Mouse (Mus musculus): Measurements from ENCODE around the gene Hs2st1. TPM values are rescaled to one million over a fixed set of nuclear protein-coding genes. Genes with fewer than 3 reads are reported as not detected.

Gene Hs2st1
- polyA plus RNA-seq, 1 experiment = 20.3 TPM

- no peak for TF ChIP-seq MYOG (IDR thresholded peaks at IDR 0.05; ENCODE audit: control insufficient read depth, extremely low read depth, insufficient read length)
- no peak for TF ChIP-seq USF1 (IDR thresholded peaks at IDR 0.05; ENCODE audit: low read depth)
- TF ChIP-seq CEBPB (IDR thresholded peaks at IDR 0.05; ENCODE audit: low read depth) = no peak
- no peak for TF ChIP-seq MAX (IDR thresholded peaks at IDR 0.05)
- TF ChIP-seq CTCF (IDR thresholded peaks at IDR 0.05; ENCODE audit: control insufficient read depth, insufficient read depth, insufficient read length) = peak; percentile 3
- TF ChIP-seq FOSL1 (IDR thresholded peaks at IDR 0.05; ENCODE audit: insufficient read depth, low read length, poor library complexity, severe bottlenecking) = no peak
- peaks cover 60% of the 10 kb centered on the region for H3K79me2 ChIP-seq (ENCODE audit: control insufficient read depth, insufficient read depth)
- H3ac ChIP-seq (ENCODE audit: control insufficient read depth, insufficient read length, low read depth) = no peak overlapping the region
- peaks cover 4% of the 10 kb centered on the region for H3K79me3 ChIP-seq (ENCODE audit: low read depth)
- no peaks in the 10 kb centered on the region for H3K27me3 ChIP-seq (ENCODE audit: control insufficient read depth, insufficient read depth, insufficient read length)
- H3K4me3 ChIP-seq (ENCODE audit: insufficient read depth, poor library complexity, severe bottlenecking) = no peak overlapping the region
- H3K36me3 ChIP-seq (ENCODE audit: control insufficient read depth, insufficient read depth) = peaks cover 11% of the 10 kb centered on the region
Measured at GRCm38 (mm10) chr3:144467521-144467920, 102.5 kb downstream of the Hs2st1 start.

- Histone ChIP-seq H3K4me3 (ENCODE audit: insufficient read depth, poor library complexity, severe bottlenecking) (no peak overlapping the region), H3K79me2 (ENCODE audit: control insufficient read depth, insufficient read depth) (peaks cover 47% of the 10 kb centered on the region), H3K79me3 (ENCODE audit: low read depth) (peaks cover 4% of the 10 kb centered on the region), H3K27me3 (ENCODE audit: control insufficient read depth, insufficient read depth, insufficient read length) (no peaks in the 10 kb centered on the region), H3K36me3 (ENCODE audit: control insufficient read depth, insufficient read depth) (peaks cover 11% of the 10 kb centered on the region), H3ac (ENCODE audit: control insufficient read depth, insufficient read length, low read depth) (no peak overlapping the region)
- TF ChIP-seq FOSL1 (IDR thresholded peaks at IDR 0.05; ENCODE audit: insufficient read depth, low read length, poor library complexity, severe bottlenecking) = no peak
- TF ChIP-seq CTCF (IDR thresholded peaks at IDR 0.05; ENCODE audit: control insufficient read depth, insufficient read depth, insufficient read length) = no peak
- TF ChIP-seq USF1 (IDR thresholded peaks at IDR 0.05; ENCODE audit: low read depth) = no peak
- no peak for TF ChIP-seq MYOD1 (IDR thresholded peaks at IDR 0.05; ENCODE audit: control insufficient read depth, insufficient read length, low read depth)
- TF ChIP-seq MAX (IDR thresholded peaks at IDR 0.05) = no peak
- no peak for TF ChIP-seq MYOG (IDR thresholded peaks at IDR 0.05; ENCODE audit: control insufficient read depth, extremely low read depth, insufficient read length)
Measured at GRCm38 (mm10) chr3:144466108-144466678, 103.8 kb downstream of the Hs2st1 start.

GRCm38 (mm10) chr3:144462679-144463078 lies 107.3 kb downstream of the Hs2st1 start:
- no peaks in the 10 kb centered on the region for H3K27me3 ChIP-seq (ENCODE audit: control insufficient read depth, insufficient read depth, insufficient read length)
- no peak overlapping the region for H3ac ChIP-seq (ENCODE audit: control insufficient read depth, insufficient read length, low read depth)
- H3K79me3 ChIP-seq (ENCODE audit: low read depth) = peaks cover 2% of the 10 kb centered on the region
- H3K4me3 ChIP-seq (ENCODE audit: insufficient read depth, poor library complexity, severe bottlenecking) = no peak overlapping the region
- TF ChIP-seq MYOD1 (IDR thresholded peaks at IDR 0.05; ENCODE audit: control insufficient read depth, insufficient read length, low read depth) (no peak), FOSL1 (IDR thresholded peaks at IDR 0.05; ENCODE audit: insufficient read depth, low read length, poor library complexity, severe bottlenecking) (no peak), MYOG (IDR thresholded peaks at IDR 0.05; ENCODE audit: control insufficient read depth, extremely low read depth, insufficient read length) (no peak), CEBPB (IDR thresholded peaks at IDR 0.05; ENCODE audit: low read depth) (no peak), USF1 (IDR thresholded peaks at IDR 0.05; ENCODE audit: low read depth) (no peak), CTCF (IDR thresholded peaks at IDR 0.05; ENCODE audit: control insufficient read depth, insufficient read depth, insufficient read length) (no peak), MAX (IDR thresholded peaks at IDR 0.05) (no peak)
- H3K79me2 ChIP-seq (ENCODE audit: control insufficient read depth, insufficient read depth) = peaks cover 22% of the 10 kb centered on the region
- peaks cover 11% of the 10 kb centered on the region for H3K36me3 ChIP-seq (ENCODE audit: control insufficient read depth, insufficient read depth)

- Histone ChIP-seq H3K79me3 (ENCODE audit: low read depth) (no peaks in the 10 kb centered on the region), H3K36me3 (ENCODE audit: control insufficient read depth, insufficient read depth) (peaks cover 11% of the 10 kb centered on the region), H3K4me3 (ENCODE audit: insufficient read depth, poor library complexity, severe bottlenecking) (no peak overlapping the region), H3K79me2 (ENCODE audit: control insufficient read depth, insufficient read depth) (no peaks in the 10 kb centered on the region), H3ac (ENCODE audit: control insufficient read depth, insufficient read length, low read depth) (no peak overlapping the region), H3K27me3 (ENCODE audit: control insufficient read depth, insufficient read depth, insufficient read length) (no peaks in the 10 kb centered on the region)
- TF ChIP-seq CTCF (IDR thresholded peaks at IDR 0.05; ENCODE audit: control insufficient read depth, insufficient read depth, insufficient read length) (no peak), MYOD1 (IDR thresholded peaks at IDR 0.05; ENCODE audit: control insufficient read depth, insufficient read length, low read depth) (no peak), MYOG (IDR thresholded peaks at IDR 0.05; ENCODE audit: control insufficient read depth, extremely low read depth, insufficient read length) (no peak), USF1 (IDR thresholded peaks at IDR 0.05; ENCODE audit: low read depth) (no peak), MAX (IDR thresholded peaks at IDR 0.05) (no peak), CEBPB (IDR thresholded peaks at IDR 0.05; ENCODE audit: low read depth) (no peak), FOSL1 (IDR thresholded peaks at IDR 0.05; ENCODE audit: insufficient read depth, low read length, poor library complexity, severe bottlenecking) (no peak)
Measured at GRCm38 (mm10) chr3:144460183-144460788, 109.7 kb downstream of the Hs2st1 start.

- no peaks in the 10 kb centered on the region for H3K79me2 ChIP-seq (ENCODE audit: control insufficient read depth, insufficient read depth)
- H3K27me3 ChIP-seq (ENCODE audit: control insufficient read depth, insufficient read depth, insufficient read length) = no peaks in the 10 kb centered on the region
- no peaks in the 10 kb centered on the region for H3K79me3 ChIP-seq (ENCODE audit: low read depth)
- H3K4me3 ChIP-seq (ENCODE audit: insufficient read depth, poor library complexity, severe bottlenecking) = no peak overlapping the region
- TF ChIP-seq CTCF (IDR thresholded peaks at IDR 0.05; ENCODE audit: control insufficient read depth, insufficient read depth, insufficient read length) = no peak
- TF ChIP-seq CEBPB (IDR thresholded peaks at IDR 0.05; ENCODE audit: low read depth) = no peak
- no peak for TF ChIP-seq USF1 (IDR thresholded peaks at IDR 0.05; ENCODE audit: low read depth)
- TF ChIP-seq MYOG (IDR thresholded peaks at IDR 0.05; ENCODE audit: control insufficient read depth, extremely low read depth, insufficient read length) = no peak
- no peak for TF ChIP-seq MYOD1 (IDR thresholded peaks at IDR 0.05; ENCODE audit: control insufficient read depth, insufficient read length, low read depth)
- TF ChIP-seq FOSL1 (IDR thresholded peaks at IDR 0.05; ENCODE audit: insufficient read depth, low read length, poor library complexity, severe bottlenecking) = no peak
- TF ChIP-seq MAX (IDR thresholded peaks at IDR 0.05) = no peak
- H3ac ChIP-seq (ENCODE audit: control insufficient read depth, insufficient read length, low read depth) = no peak overlapping the region
- H3K36me3 ChIP-seq (ENCODE audit: control insufficient read depth, insufficient read depth) = peaks cover 9% of the 10 kb centered on the region
Measured at GRCm38 (mm10) chr3:144459285-144459697, 110.7 kb downstream of the Hs2st1 start.

Measured in C2C12 (cell line).